Mouse (Mus musculus): ENCODE measurements around the gene 4921517D22Rik. TPM values are rescaled to one million over a fixed set of nuclear protein-coding genes. Genes with fewer than 3 reads are reported as not detected.

4921517D22Rik gene
- polyA plus RNA-seq, 1 experiment from 2014 or later, result not detected

DNA sequence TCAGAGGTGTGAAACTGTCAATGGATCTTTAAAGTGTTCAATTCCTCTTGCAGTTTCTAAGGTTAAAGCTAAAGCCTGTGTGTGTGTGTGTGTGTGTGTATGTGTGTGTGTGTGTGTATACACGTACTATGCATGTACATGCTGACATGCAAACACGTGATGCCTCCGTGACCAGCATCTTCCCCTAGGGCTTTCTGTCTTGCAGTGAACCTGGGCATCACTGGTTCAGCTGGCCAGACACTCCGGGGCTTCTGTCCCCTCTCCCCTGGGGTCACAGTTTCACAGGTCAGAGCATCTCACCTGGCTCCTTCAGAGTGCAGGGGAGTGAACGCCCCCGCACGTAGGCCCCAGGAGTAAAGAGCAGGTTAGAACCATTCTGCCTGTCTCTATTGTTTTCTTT, 20.3 kb downstream of the 4921517D22Rik start:
- peaks cover 19% of the 10 kb centered on the region for H3K4me1 ChIP-seq
- H3K27ac ChIP-seq (replicated peaks), result peak overlapping the region; percentile 93
- peak overlapping the region; percentile 93 for H3K9ac ChIP-seq (replicated peaks)
- peak overlapping the region; percentile 73 for H3K4me2 ChIP-seq (replicated peaks)
- WGBS, result 16% methylated on average over 7 of the region's 7 CpGs
- no peaks in the 10 kb centered on the region for H3K27me3 ChIP-seq
- H3K36me3 ChIP-seq, result no peaks in the 10 kb centered on the region
- H3K9me3 ChIP-seq, result no peaks in the 10 kb centered on the region
- ATAC-seq (ENCODE audit: low FRiP score, low read depth), result no peak
- peak overlapping the region; percentile 89 for H3K4me3 ChIP-seq

DNA sequence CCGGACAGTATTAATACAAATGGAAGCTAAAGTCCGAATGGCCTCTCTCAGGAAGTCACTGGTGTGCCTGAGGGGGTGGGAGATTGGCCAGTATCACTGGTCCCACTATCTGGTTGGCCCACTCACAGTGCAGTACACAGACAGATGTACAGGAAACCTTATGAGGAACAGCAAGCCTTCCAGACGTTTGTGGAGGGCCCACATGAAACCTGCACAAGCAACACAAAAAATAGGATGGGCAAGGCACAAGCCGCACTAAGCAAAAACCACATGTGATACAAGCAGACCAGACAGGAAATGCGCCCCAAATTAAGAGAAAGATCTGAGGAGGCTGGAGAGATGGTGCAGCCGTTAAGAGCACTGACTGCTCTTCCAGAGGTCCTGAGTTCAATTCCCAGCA, 21.7 kb downstream of the 4921517D22Rik start:
- WGBS, result 70% methylated on average over 6 of the region's 6 CpGs
- Histone ChIP-seq H3K4me2 (replicated peaks) (0 out of 2 replicates have a peak overlapping the region, but pooled peaks have one; percentile 26), H3K9ac (replicated peaks) (no peak overlapping the region)

DNA sequence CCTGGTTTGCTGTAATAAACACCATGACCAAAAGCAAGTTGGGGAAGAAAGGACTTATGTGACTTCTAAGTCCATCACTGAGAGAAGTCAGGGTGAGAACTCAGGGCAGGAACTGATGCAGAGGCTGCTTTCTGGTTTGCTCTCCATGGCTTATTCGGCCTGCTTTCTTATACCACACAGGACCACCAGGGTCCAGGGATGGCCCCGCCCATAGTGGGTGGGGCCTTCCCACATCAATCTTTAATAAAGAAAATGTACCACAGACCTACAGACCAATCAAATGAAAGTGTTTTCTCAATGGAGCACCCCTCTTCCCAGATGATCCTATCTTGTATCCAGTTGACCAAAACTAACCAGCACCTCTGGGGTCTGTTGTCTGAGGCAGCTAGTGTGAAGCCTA, 22.4 kb downstream of the 4921517D22Rik start:
- Histone ChIP-seq H3K9me3 (no peaks in the 10 kb centered on the region), H3K4me2 (replicated peaks) (no peak overlapping the region), H3K4me3 (no peak overlapping the region), H3K9ac (replicated peaks) (no peak overlapping the region), H3K4me1 (peaks cover 21% of the 10 kb centered on the region), H3K36me3 (peaks cover 9% of the 10 kb centered on the region), H3K27me3 (no peaks in the 10 kb centered on the region), H3K27ac (replicated peaks) (peak overlapping the region; percentile 36; the same call in 1 of the 2 replicates)
- ATAC-seq (ENCODE audit: low FRiP score, low read depth), result no peak
- 50% methylated on average over 2 of the region's 2 CpGs for WGBS

More for the DNA sequence above, 21.7 kb downstream of the 4921517D22Rik start:
- no peaks in the 10 kb centered on the region for H3K27me3 ChIP-seq
- no peaks in the 10 kb centered on the region for H3K9me3 ChIP-seq
- no peak overlapping the region for H3K4me3 ChIP-seq
- peak overlapping the region; percentile 66 for H3K27ac ChIP-seq (replicated peaks)
- ATAC-seq (ENCODE audit: low FRiP score, low read depth), result no peak
- peaks cover 21% of the 10 kb centered on the region for H3K4me1 ChIP-seq
- H3K36me3 ChIP-seq, result 0 out of 2 replicates have a peak, but pooled peaks cover 2% of the 10 kb centered on the region

DNA sequence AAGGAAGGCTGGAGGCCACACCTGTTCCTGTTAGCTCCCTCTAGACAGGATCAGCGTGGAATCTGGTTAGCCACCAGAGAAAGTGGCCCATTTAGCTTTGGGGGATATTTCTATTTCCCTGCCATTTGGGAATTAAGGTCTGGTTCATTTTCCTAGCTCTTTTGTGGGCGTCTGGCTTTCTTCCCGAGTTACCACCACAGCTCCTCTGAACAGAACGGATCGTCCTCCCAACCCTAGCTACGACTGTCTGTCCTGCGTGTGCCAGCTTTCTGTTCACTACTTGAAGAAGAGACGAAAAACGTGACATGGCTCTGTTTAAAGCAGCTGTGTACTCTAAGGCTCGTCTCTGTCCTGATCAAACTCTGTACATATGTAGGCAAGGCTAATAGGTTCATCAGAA, 24.0 kb downstream of the 4921517D22Rik start:
- H3K4me3 ChIP-seq, result no peak overlapping the region
- 92% methylated on average over 10 of the region's 10 CpGs for WGBS
- H3K27me3 ChIP-seq, result no peaks in the 10 kb centered on the region
- H3K36me3 ChIP-seq, result peaks cover 24% of the 10 kb centered on the region
- ATAC-seq (ENCODE audit: low FRiP score, low read depth), result no peak
- H3K4me2 ChIP-seq (replicated peaks), result no peak overlapping the region
- no peak overlapping the region for H3K9ac ChIP-seq (replicated peaks)
- peaks cover 21% of the 10 kb centered on the region for H3K4me1 ChIP-seq
- no peak overlapping the region for H3K27ac ChIP-seq (replicated peaks)
- H3K9me3 ChIP-seq, result no peaks in the 10 kb centered on the region

DNA sequence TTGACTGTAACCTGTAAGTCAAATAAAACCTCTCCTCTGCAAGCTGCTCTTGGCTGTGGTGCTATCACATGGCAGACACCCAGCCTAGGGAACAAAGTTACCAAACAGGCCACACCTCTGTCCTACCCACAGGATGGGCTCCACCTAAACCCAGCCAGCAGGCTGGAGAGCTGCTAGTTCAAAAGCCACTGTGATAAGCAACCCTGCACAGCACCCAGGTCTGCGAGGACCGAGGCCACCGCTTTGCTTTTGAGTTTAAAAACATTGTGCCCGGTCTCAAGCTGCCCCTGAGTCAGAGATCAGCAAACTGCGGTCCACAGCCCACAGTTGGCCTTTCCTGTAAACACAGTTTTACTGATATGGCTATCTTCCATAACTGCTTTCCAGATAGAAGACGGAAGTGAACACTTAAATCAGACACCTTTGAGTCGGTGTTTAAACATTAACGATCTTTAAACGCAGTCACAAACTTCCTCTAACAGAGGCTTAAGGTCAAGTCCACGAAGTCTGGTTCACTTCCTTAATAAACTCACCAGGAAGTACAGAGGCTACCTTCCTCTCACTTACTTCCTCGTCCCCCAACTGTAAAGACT, 25.3 kb downstream of the 4921517D22Rik start:
- WGBS, result 86% methylated on average over 11 of the region's 11 CpGs
- no peak overlapping the region for H3K9ac ChIP-seq (replicated peaks)

DNA sequence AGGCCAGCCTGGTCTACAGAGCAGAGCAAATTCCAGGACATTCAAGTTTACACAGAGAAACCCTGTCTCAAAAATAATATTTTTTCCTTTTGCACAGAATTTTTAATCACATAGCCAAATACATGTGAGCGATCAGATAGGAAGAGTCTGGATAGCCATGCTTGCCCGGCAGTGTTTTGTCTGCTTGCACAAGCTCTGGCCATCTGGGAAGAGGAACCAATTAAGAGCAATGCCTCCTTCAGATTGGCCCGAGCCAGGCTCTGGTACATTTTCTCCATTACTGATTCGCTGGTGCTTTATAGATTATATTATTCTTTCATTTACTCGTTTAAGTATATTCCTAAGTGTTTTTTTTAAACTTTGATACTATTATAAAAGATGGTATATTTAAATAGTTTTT, 26.1 kb downstream of the 4921517D22Rik start:
- Histone ChIP-seq H3K4me2 (replicated peaks) (no peak overlapping the region), H3K36me3 (peaks cover 46% of the 10 kb centered on the region), H3K9ac (replicated peaks) (no peak overlapping the region), H3K4me3 (no peak overlapping the region), H3K27me3 (no peaks in the 10 kb centered on the region), H3K9me3 (no peaks in the 10 kb centered on the region), H3K27ac (replicated peaks) (no peak overlapping the region), H3K4me1 (peaks cover 13% of the 10 kb centered on the region)
- WGBS, result 91% methylated on average over 5 of the region's 5 CpGs
- ATAC-seq (ENCODE audit: low FRiP score, low read depth), result no peak

More for the DNA sequence above, 25.3 kb downstream of the 4921517D22Rik start:
- Histone ChIP-seq H3K4me3 (no peak overlapping the region), H3K36me3 (peaks cover 38% of the 10 kb centered on the region), H3K4me2 (replicated peaks) (no peak overlapping the region), H3K27me3 (no peaks in the 10 kb centered on the region), H3K27ac (replicated peaks) (peak overlapping the region; percentile 20; the same call in 1 of the 2 replicates), H3K9me3 (no peaks in the 10 kb centered on the region), H3K4me1 (peaks cover 18% of the 10 kb centered on the region)
- no peak for ATAC-seq (ENCODE audit: low FRiP score, low read depth)

DNA sequence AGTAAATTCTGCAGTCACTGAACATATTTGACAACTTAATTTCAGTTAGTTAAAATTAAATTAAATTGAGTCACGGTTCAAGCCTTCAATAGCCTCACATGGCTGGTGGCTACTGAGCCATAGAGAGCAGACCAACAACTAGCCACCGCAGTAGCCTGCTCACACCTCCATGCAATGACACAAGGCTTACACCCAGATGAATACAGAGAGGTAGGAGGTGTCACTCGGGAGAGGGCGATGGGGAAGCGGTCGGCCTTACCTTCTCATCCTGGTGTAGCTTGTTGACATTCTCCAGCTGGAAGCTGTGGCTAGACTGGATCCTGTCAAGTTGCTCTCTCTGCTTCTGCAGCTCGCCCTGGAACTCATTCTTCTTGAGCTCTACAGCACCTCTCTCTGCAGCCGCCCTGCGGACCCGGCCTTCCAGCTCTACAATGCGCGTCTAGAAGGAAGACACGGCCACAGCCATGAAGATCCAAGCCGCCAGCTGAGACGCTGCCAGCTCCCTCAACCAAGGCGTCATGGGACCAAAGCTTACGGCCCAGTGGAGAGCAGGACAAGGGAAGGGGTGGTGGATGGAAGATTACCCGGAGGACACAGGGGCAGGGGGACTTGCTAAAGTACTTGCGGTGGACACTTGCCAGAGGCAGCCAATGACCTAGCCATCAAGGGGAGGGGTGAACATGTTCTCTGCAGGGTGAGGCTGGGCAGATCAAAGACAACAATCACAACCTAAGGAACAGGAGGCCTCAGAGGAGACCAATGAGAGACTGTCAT, 29.8 kb downstream of the 4921517D22Rik start:
- Histone ChIP-seq H3K4me3 (no peak overlapping the region), H3K4me2 (replicated peaks) (no peak overlapping the region)
- 95% methylated on average over 19 of the region's 19 CpGs for WGBS

DNA sequence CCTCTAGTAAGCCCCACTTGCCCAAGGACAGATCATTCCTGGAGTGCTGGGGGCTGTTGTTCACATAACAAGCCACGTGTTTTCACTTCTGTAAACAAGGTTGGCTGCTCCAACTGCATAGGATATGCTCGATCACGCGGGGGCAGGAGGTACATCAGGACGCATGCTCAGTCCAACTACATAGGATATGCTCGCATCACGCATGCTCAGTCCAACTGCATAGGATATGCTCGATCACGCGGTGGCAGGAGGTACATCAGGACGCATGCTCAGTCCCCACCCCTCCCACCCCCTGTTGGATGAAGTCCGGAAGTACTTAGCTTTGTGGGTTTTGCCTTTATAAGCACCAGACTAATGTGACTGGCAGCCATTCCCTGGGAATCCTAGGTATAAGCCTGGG, 31.9 kb downstream of the 4921517D22Rik start:
- Histone ChIP-seq H3K9ac (replicated peaks) (no peak overlapping the region), H3K27me3 (no peaks in the 10 kb centered on the region), H3K4me3 (no peak overlapping the region), H3K36me3 (peaks cover 89% of the 10 kb centered on the region), H3K4me1 (peaks cover 12% of the 10 kb centered on the region), H3K9me3 (no peaks in the 10 kb centered on the region), H3K27ac (replicated peaks) (no peak overlapping the region), H3K4me2 (replicated peaks) (no peak overlapping the region)
- 97% methylated on average over 12 of the region's 12 CpGs for WGBS
- ATAC-seq (ENCODE audit: low FRiP score, low read depth), result no peak

More for the DNA sequence above, 29.8 kb downstream of the 4921517D22Rik start:
- Histone ChIP-seq H3K36me3 (peaks cover 80% of the 10 kb centered on the region), H3K4me1 (0 out of 2 replicates have a peak, but pooled peaks cover 2% of the 10 kb centered on the region), H3K9ac (replicated peaks) (no peak overlapping the region), H3K9me3 (no peaks in the 10 kb centered on the region), H3K27ac (replicated peaks) (no peak overlapping the region), H3K27me3 (no peaks in the 10 kb centered on the region)
- ATAC-seq (ENCODE audit: low FRiP score, low read depth), result no peak

DNA sequence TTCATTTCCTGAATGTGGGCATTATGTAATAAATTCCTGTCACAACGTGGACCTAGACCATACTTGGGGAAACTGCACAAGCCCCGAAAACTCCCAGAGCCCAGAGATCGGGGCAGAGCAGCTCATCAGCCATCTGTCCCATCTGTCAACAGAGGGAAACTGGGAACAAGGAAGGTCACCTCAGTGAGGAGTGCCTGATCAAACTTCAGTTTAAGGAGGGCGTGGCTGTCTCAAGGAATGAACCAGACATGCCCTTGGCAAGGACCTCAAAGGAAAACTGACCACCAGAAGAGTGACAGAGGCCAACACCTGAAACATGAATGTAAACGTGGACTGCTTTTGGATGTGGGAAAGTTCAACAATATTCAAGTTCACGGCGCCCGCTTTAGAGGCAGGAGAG, 32.5 kb downstream of the 4921517D22Rik start:
- H3K27ac ChIP-seq (replicated peaks), result no peak overlapping the region
- H3K36me3 ChIP-seq, result peaks cover 84% of the 10 kb centered on the region
- H3K4me3 ChIP-seq, result no peak overlapping the region
- H3K9ac ChIP-seq (replicated peaks), result no peak overlapping the region
- ATAC-seq (ENCODE audit: low FRiP score, low read depth), result no peak
- H3K4me2 ChIP-seq (replicated peaks), result no peak overlapping the region
- no peaks in the 10 kb centered on the region for H3K9me3 ChIP-seq
- 95% methylated on average over 8 of the region's 8 CpGs for WGBS
- peaks cover 18% of the 10 kb centered on the region for H3K4me1 ChIP-seq
- no peaks in the 10 kb centered on the region for H3K27me3 ChIP-seq

DNA sequence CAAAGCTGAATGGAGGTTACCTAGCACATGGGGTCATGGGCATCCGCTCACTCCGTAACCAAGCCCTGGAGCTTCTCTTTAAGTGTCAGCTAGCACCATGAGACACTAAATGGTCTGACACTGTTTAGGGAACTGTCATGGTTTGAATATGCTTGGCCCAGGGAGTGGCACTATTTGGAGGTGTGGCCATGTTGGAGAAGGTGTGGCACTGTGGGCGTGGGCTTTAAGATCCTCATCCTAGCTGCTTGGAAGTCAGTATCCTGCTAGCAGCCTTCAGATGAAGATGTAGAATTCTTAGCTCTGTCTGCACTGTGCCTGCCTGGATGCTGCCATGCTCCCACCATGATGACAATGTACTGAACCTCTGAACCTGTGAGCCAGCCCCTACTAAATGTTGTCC, 33.5 kb downstream of the 4921517D22Rik start:
- peaks cover 74% of the 10 kb centered on the region for H3K36me3 ChIP-seq

DNA sequence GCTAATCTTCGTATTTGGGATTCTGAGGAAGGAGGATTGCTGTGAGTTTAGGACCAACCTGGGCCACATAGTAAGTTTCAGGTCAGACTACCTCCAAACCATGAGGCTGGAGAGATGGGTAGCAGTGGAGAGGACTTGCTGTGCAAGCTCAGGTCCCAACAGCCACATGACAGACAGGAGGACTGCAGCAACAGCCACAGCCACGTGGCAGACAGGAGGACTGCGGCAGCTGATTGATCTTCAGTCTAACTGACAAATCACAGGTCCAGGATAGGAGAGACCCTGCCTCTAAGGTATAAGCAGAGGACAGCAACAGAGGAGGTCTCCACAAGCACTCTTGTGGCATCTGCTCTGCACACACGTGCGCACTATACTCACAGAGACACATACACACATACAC, 36.1 kb downstream of the 4921517D22Rik start:
- no peak overlapping the region for H3K9ac ChIP-seq (replicated peaks)
- no peaks in the 10 kb centered on the region for H3K9me3 ChIP-seq
- H3K4me2 ChIP-seq (replicated peaks), result no peak overlapping the region
- whole genome bisulfite sequencing, result 84% methylated on average over 5 of the region's 5 CpGs
- peaks cover 40% of the 10 kb centered on the region for H3K4me1 ChIP-seq
- H3K27ac ChIP-seq (replicated peaks), result peak overlapping the region; percentile 89
- H3K36me3 ChIP-seq, result peaks cover 71% of the 10 kb centered on the region
- no peaks in the 10 kb centered on the region for H3K27me3 ChIP-seq
- ATAC-seq (ENCODE audit: low FRiP score, low read depth), result no peak
- H3K4me3 ChIP-seq, result no peak overlapping the region

More for the DNA sequence above, 33.5 kb downstream of the 4921517D22Rik start:
- peaks cover 27% of the 10 kb centered on the region for H3K4me1 ChIP-seq
- no peak overlapping the region for H3K9ac ChIP-seq (replicated peaks)
- no peak for ATAC-seq (ENCODE audit: low FRiP score, low read depth)
- H3K4me3 ChIP-seq, result no peak overlapping the region
- H3K27me3 ChIP-seq, result no peaks in the 10 kb centered on the region
- WGBS, result 98% methylated on average over 3 of the region's 3 CpGs
- no peaks in the 10 kb centered on the region for H3K9me3 ChIP-seq
- no peak overlapping the region for H3K27ac ChIP-seq (replicated peaks)
- no peak overlapping the region for H3K4me2 ChIP-seq (replicated peaks)

DNA sequence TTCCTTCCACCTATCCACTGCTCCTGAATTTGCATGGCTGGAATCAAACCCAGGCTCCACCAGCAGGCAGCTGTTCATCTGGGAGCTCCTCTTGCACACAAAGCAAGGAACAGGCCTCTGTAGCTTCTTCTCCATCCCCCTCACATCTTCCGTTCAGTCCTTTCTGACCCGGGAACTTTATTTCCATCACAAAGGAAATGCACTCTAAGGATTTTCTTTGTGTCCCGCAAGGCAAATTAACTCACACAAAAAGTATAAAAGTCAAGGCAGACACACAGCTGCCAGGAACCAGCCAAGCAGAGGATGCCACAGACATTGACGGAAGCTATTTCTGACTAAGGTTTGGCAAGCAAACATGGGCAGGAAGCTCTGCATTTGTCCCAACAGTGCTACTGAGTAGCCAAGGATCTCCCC, 36.9 kb downstream of the 4921517D22Rik start:
- peak overlapping the region; percentile 11; the same call in 1 of the 2 replicates for H3K4me2 ChIP-seq (replicated peaks)

More for the DNA sequence above, 36.9 kb downstream of the 4921517D22Rik start:
- H3K27me3 ChIP-seq, result no peaks in the 10 kb centered on the region
- no peak overlapping the region for H3K4me3 ChIP-seq
- no peaks in the 10 kb centered on the region for H3K9me3 ChIP-seq
- H3K4me1 ChIP-seq, result peaks cover 46% of the 10 kb centered on the region
- no peak overlapping the region for H3K9ac ChIP-seq (replicated peaks)
- H3K36me3 ChIP-seq, result peaks cover 64% of the 10 kb centered on the region
- WGBS, result 6% methylated on average over 4 of the region's 4 CpGs
- ATAC-seq (ENCODE audit: low FRiP score, low read depth), result peak; percentile 59; the same call in 1 of the 2 replicates
- peak overlapping the region; percentile 89 for H3K27ac ChIP-seq (replicated peaks)

Data from midbrain, embryonic 12.5 days (tissue).